Mouse (Mus musculus): ENCODE data around the gene Prl7d1.
"Not testable (repeated sequence)": the region's sequence is repeated elsewhere in the genome, so short reads cannot be mapped to it uniquely, and the experiment has no call there.

The Prl7d1 gene

GRCm38 (mm10) chr13:27716636-27717035 lies at the start of gene Prl7d1:
Gene Prl7d1 (minus strand): TSS chr13:27716736.
- no peak for DNase-seq

DNA sequence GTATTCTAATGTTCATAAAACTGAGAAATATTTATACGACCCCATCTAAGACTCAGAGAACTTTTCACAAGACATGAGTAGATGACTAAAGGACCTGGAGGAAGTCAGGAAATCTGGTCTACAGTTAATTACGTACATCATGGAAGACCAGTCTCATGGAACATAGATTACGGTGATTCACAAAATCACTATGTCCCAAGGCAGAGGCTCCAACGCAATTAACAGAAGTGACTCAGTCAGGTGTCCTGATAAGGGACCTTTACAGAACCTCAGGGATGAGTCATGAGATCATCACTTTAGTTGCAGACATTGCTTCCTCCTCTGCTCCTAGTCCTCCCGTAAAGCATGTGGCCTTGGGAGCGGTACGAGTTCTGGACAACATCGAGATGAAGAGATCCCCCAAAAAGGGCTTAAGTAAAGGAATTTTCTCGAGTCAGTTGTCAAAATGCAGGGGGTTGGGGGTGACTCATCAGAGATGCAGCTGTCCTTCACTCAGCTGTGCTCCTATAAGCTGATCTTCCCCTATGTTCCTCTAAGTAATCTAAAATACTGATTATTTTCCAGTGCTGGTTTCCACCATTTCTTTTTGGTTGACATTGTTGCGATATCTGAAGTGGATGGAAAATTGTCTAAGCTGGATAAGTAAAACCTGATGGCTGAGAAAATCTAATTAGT lies 18.1 kb upstream of the Prl7d1 start:
- DNase-seq: no peak

GRCm38 (mm10) chr13:27730286-27730959 lies 13.9 kb upstream of the Prl7d1 start:
- DNase-seq: not testable (repeated sequence)

DNA sequence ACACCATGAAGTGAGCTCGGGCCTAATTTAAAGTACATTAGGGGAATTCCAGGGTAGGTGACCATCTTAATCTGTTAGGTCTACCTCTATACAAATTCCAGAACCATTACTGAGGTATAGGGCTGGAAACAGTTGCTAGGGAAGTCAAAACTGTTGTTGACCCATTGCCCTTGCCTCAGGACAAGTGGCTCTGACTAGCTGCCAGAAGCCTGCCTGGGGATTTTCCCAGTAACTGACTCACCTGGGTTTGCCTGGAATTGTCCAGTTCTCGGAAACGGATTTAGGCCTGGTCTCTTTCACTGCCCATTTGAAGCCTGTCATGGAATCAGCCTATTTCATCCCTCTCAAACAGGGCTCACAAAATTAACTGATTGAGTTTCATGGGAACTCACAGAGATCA lies 8.5 kb upstream of the Prl7d1 start:
- not testable (repeated sequence) for DNase-seq

GRCm38 (mm10) chr13:27706521-27706920 lies 10.0 kb downstream of the Prl7d1 start:
- no peak for DNase-seq

- no peak for DNase-seq
Measured at GRCm38 (mm10) chr13:27667936-27668335, 48.6 kb downstream of the Prl7d1 start, which contains the start of gene Prl7a2. Gene Prl7a2 (minus strand): TSS chr13:27668036.

- no peak for DNase-seq
Measured at GRCm38 (mm10) chr13:27660747-27661146, 55.8 kb downstream of the Prl7d1 start.
